Mouse (Mus musculus) limb, embryonic 10.5 days (tissue): ENCODE measurements around the gene Slc25a44. TPM values are rescaled to one million over a fixed set of nuclear protein-coding genes. Genes with fewer than 3 reads are reported as not detected.
A peak's percentile ranks its signal among the peaks of the same experiment; 100 is the strongest.
"Not testable (repeated sequence)": the region's sequence is repeated elsewhere in the genome, so short reads cannot be mapped to it uniquely, and the experiment has no call there.

Source experiments
- DNase-seq: peaks from one replicate; pipeline ENCODE4 v3.0.0-alpha.2; 2017; ENCODE audit warnings: low spot score
- H3K27ac ChIP-seq: fragments of 300-500 bp; sonication (generic); 2 replicates; pipeline ENCODE4 v1.5.1; 2016; ENCODE audit warnings: mild to moderate bottlenecking
- H3K27me3 ChIP-seq: fragments of 300-500 bp; sonication (generic); 2 replicates; pipeline ENCODE4 v1.6.1; 2016; ENCODE audit warnings: low read depth, mild to moderate bottlenecking; ENCODE audit not compliant: poor library complexity, severe bottlenecking
- H3K36me3 ChIP-seq: fragments of 300-500 bp; sonication (generic); 2 replicates; pipeline ENCODE4 v1.6.1; 2016; ENCODE audit warnings: mild to moderate bottlenecking, moderate library complexity
- H3K4me1 ChIP-seq: fragments of 300-500 bp; sonication (generic); 2 replicates; pipeline ENCODE4 v1.6.1; 2016
- H3K4me3 ChIP-seq: fragments of 300-500 bp; sonication (generic); 2 replicates; pipeline ENCODE4 v1.5.1; 2016; ENCODE audit warnings: mild to moderate bottlenecking, moderate library complexity
- H3K9me3 ChIP-seq: fragments of 300-500 bp; sonication (generic); replicated peaks from 2 replicates; pipeline ENCODE4 v1.6.1; 2016; ENCODE audit warnings: mild to moderate bottlenecking
- WGBS: fragments of 180-500 bp; shearing (Covaris S2); methylation state at CpG from one replicate; pipeline ENCODE4 v1.1.7; 2016; 5-methylcytosine and 5-hydroxymethylcytosine counted together
- polyA plus RNA-seq: library from polyadenylated mRNA; unstranded; fragments of >200 nt; fragmentation: Nextera tagmentation; extraction: Ambion mirVana; gene quantifications from 2 replicates; pipeline ENCODE4 v1.2.1, GENCODE M21; 2016

The Slc25a44 gene
- polyA plus RNA-seq, 1 experiment from 2014 or later, result 18.0 TPM

- no peak for DNase-seq
- Histone ChIP-seq H3K27me3 (peaks cover 37% of the 10 kb centered on the region), H3K9me3 (no peaks in the 10 kb centered on the region), H3K4me1 (peaks cover 35% of the 10 kb centered on the region), H3K27ac (no peak overlapping the region), H3K36me3 (0 out of 2 replicates have a peak, but pooled peaks cover 3% of the 10 kb centered on the region), H3K4me3 (no peak overlapping the region)
- 77% methylated on average over 7 of the region's 7 CpGs for whole genome bisulfite sequencing
Measured at GRCm38 (mm10) chr3:88442888-88443287, 17.9 kb upstream of the Slc25a44 start.

- H3K27me3 ChIP-seq, result peaks cover 40% of the 10 kb centered on the region
- H3K27ac ChIP-seq, result no peak overlapping the region
- no peak overlapping the region for H3K4me3 ChIP-seq
- 0 out of 2 replicates have a peak, but pooled peaks cover 3% of the 10 kb centered on the region for H3K36me3 ChIP-seq
- peaks cover 36% of the 10 kb centered on the region for H3K4me1 ChIP-seq
- no peaks in the 10 kb centered on the region for H3K9me3 ChIP-seq
- DNase-seq, result no peak
- WGBS, result 84% methylated on average over 12 of the region's 12 CpGs
Measured at GRCm38 (mm10) chr3:88442488-88442887, 17.5 kb upstream of the Slc25a44 start.

GRCm38 (mm10) chr3:88440500-88441381, 15.8 kb upstream of the Slc25a44 start:
- DNase-seq, result peak; percentile 47
- Histone ChIP-seq H3K9me3 (no peaks in the 10 kb centered on the region), H3K4me3 (peak overlapping the region; percentile 34), H3K36me3 (0 out of 2 replicates have a peak, but pooled peaks cover 3% of the 10 kb centered on the region), H3K4me1 (peaks cover 51% of the 10 kb centered on the region), H3K27ac (no peak overlapping the region), H3K27me3 (peaks cover 40% of the 10 kb centered on the region)
- WGBS, result 16% methylated on average over 27 of the region's 27 CpGs

GRCm38 (mm10) chr3:88439582-88439981, 14.6 kb upstream of the Slc25a44 start:
- WGBS, result 58% methylated on average over 4 of the region's 4 CpGs

GRCm38 (mm10) chr3:88437454-88437853, 12.5 kb upstream of the Slc25a44 start:
- Histone ChIP-seq H3K36me3 (0 out of 2 replicates have a peak, but pooled peaks cover 3% of the 10 kb centered on the region), H3K9me3 (no peaks in the 10 kb centered on the region), H3K27me3 (peaks cover 34% of the 10 kb centered on the region), H3K27ac (peak overlapping the region; percentile 81), H3K4me3 (peak overlapping the region; percentile 50), H3K4me1 (peaks cover 51% of the 10 kb centered on the region)
- no peak for DNase-seq
- 81% methylated on average over 10 of the region's 10 CpGs for WGBS

More at GRCm38 (mm10) chr3:88439582-88439981, 14.6 kb upstream of the Slc25a44 start:
- Histone ChIP-seq H3K4me1 (peaks cover 51% of the 10 kb centered on the region), H3K27me3 (peaks cover 40% of the 10 kb centered on the region), H3K27ac (no peak overlapping the region), H3K9me3 (no peaks in the 10 kb centered on the region), H3K4me3 (no peak overlapping the region), H3K36me3 (0 out of 2 replicates have a peak, but pooled peaks cover 3% of the 10 kb centered on the region)
- no peak for DNase-seq

- WGBS, result 7% methylated on average over 29 of the region's 29 CpGs
- Histone ChIP-seq H3K27ac (peak overlapping the region; percentile 81), H3K9me3 (no peaks in the 10 kb centered on the region), H3K36me3 (0 out of 2 replicates have a peak, but pooled peaks cover 3% of the 10 kb centered on the region), H3K4me1 (peaks cover 51% of the 10 kb centered on the region), H3K4me3 (peak overlapping the region; percentile 50), H3K27me3 (peaks cover 25% of the 10 kb centered on the region; the same call in 1 of the 2 replicates)
- DNase-seq, result peak; percentile 84
Measured at GRCm38 (mm10) chr3:88436395-88437201, 11.7 kb upstream of the Slc25a44 start.

- no peaks in the 10 kb centered on the region for H3K9me3 ChIP-seq
- no peak for DNase-seq
- H3K27me3 ChIP-seq, result peaks cover 21% of the 10 kb centered on the region; the same call in 1 of the 2 replicates
- H3K27ac ChIP-seq, result no peak overlapping the region
- H3K36me3 ChIP-seq, result 0 out of 2 replicates have a peak, but pooled peaks cover 3% of the 10 kb centered on the region
- H3K4me3 ChIP-seq, result no peak overlapping the region
- WGBS, result 63% methylated on average over 10 of the region's 10 CpGs
- peaks cover 43% of the 10 kb centered on the region for H3K4me1 ChIP-seq
Measured at GRCm38 (mm10) chr3:88435515-88435914, 10.6 kb upstream of the Slc25a44 start.

- not testable (repeated sequence) for H3K36me3 ChIP-seq, H3K9me3 ChIP-seq, H3K4me3 ChIP-seq, H3K27ac ChIP-seq, DNase-seq, H3K27me3 ChIP-seq
- H3K4me1 ChIP-seq, result peaks cover 11% of the 10 kb centered on the region
- WGBS, result 78% methylated on average over 8 of the region's 8 CpGs
Measured at GRCm38 (mm10) chr3:88428639-88429038, 3.7 kb upstream of the Slc25a44 start.

- no peaks in the 10 kb centered on the region for H3K36me3 ChIP-seq
- H3K27me3 ChIP-seq, result no peaks in the 10 kb centered on the region
- H3K9me3 ChIP-seq, result no peaks in the 10 kb centered on the region
- peaks cover 13% of the 10 kb centered on the region for H3K4me1 ChIP-seq
- WGBS, result 85% methylated on average over 4 of the region's 4 CpGs
- DNase-seq, result no peak
- H3K27ac ChIP-seq, result no peak overlapping the region
- no peak overlapping the region for H3K4me3 ChIP-seq
Measured at GRCm38 (mm10) chr3:88427342-88427905, 2.5 kb upstream of the Slc25a44 start.

GRCm38 (mm10) chr3:88425708-88426420, 925 bp upstream of the Slc25a44 start:
- WGBS, result 87% methylated on average over 10 of the region's 10 CpGs
- Histone ChIP-seq H3K9me3 (no peaks in the 10 kb centered on the region), H3K36me3 (peaks cover 13% of the 10 kb centered on the region), H3K4me1 (peaks cover 16% of the 10 kb centered on the region), H3K27me3 (no peaks in the 10 kb centered on the region), H3K27ac (peak overlapping the region; percentile 66; the same call in 1 of the 2 replicates), H3K4me3 (no peak overlapping the region)
- no peak for DNase-seq

- Histone ChIP-seq H3K9me3 (no peaks in the 10 kb centered on the region), H3K4me3 (peak overlapping the region; percentile 74), H3K36me3 (peaks cover 19% of the 10 kb centered on the region), H3K27ac (peak overlapping the region; percentile 66), H3K4me1 (peaks cover 18% of the 10 kb centered on the region), H3K27me3 (no peaks in the 10 kb centered on the region)
- WGBS, result 11% methylated on average over 2 of the region's 2 CpGs
- no peak for DNase-seq
Measured at GRCm38 (mm10) chr3:88425330-88425689, 371 bp upstream of the Slc25a44 start.
